Mouse (Mus musculus) mesoderm, embryonic 11.5 days (tissue): ENCODE measurements at regions not wholly inside any gene's neighbourhood (a gene's known extent, or its start where the extent isn't known, plus 50 kb on each side); places are given as distances from the start of the nearest gene placed in this dataset.
A peak's percentile ranks its signal among the peaks of the same experiment; 100 is the strongest.

Experiments used
- DNase-seq: peaks from one replicate; pipeline ENCODE4 v3.0.0-alpha.2; 2012; ENCODE audit warnings: low read depth, low spot score

DNA sequence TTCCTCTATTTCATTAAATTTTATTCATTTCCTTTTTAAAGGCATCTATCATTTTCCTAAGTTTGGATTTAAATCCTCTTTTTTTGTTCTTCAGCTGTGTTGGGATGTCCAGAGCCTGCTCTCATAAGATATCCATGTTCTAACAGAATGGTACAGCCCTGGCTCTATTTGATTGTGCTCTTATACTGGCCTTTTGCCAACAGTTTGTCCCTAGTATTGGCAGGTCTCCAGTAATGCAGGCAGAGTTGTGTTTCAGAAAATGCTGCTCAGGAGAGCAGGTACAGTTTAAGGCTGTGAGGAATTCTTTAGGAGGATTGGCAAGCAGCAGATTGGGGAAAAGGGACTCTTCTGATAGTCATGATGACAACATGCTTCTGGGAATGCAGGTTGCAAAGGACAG, 797.1 kb upstream of the Slit2 start:
- no peak for DNase-seq

DNA sequence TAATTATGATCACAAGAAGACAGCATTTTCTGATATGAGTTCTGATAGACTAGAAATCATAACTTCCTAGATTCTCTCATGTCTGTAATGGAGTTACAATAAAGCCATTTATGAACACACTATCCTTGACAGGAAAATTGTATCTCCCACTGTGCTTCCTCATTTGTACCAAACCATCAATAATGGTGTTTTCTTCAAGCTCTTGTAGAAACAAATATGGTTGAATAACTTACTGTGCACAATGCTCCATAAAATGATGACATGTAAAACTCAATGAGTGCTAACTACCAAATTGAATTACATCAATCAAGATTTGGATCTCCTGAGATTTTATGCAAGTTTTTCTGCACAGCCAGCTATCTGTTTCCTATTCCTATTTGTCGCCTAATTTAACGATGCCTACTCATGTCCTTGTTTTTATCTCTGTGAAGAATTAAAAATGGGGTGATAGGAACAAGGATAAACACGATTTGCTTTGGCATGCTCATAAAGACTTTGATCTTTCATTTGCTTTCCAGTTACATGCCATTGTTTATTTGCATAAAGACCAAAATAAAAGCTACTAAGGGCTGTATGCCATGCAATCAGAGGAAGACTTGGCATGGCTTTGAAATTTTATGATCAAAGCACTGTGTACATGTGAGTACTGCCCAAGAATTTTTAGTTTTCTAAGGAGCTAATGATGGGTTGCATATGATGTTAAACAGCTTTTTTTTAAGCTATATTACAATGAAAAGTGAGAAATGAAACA, 780.6 kb upstream of the Slit2 start:
- DNase-seq, result no peak

DNA sequence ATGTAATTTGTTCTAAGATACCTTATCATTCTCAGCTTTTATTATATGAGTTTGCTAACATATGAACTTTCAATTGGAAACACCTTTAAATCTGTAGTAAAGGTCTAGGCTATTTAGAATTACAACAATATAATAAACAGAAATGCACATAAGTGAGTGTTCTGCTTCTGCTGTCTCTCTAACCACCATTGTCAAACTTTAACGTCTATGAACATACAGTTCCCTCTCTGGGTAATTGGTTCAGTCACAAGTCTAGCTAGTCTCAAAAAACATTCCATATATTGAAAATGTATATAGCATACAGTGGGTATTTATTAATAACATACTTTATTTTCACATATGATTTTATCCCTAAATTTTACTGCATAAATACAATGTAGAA, 780.0 kb upstream of the Slit2 start:
- DNase-seq, result no peak

DNA sequence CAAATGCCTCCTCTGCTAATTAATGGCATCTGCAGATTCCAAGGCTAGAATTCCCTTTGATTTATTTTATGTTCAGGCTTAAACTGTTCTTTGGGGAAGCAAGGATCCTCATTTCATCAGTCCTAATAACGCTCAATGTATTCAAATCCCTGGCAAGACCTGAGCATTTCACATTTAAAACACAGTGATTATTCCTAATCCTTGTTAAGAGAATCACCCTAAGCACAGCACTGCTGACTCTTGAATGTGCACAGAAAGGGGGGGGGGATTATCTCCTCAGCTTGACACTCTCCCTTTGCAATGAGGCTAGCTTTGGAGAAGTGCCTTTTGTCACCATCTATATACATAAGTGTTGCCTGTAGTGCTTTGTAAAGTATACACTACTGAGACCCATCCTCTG, 772.4 kb upstream of the Slit2 start:
- no peak for DNase-seq

DNA sequence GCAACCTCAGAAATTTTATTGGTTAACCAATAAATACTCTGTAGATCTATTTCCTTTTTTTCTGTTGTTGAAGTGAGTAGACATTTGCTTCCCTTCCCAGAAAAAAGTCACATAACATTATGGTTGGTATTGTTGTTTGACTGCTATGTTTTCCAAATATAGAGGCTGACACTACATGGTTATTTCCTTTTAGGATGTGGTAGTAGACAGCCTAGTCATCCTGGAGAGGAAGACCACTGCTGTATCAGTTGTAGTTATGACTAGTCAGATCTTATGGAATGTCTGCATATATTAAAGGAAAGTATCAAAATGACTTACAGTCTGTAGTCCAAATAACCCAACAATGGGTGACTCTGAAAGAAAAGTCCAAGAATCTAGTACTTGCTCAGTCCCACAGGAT, 767.5 kb upstream of the Slit2 start:
- no peak for DNase-seq

DNA sequence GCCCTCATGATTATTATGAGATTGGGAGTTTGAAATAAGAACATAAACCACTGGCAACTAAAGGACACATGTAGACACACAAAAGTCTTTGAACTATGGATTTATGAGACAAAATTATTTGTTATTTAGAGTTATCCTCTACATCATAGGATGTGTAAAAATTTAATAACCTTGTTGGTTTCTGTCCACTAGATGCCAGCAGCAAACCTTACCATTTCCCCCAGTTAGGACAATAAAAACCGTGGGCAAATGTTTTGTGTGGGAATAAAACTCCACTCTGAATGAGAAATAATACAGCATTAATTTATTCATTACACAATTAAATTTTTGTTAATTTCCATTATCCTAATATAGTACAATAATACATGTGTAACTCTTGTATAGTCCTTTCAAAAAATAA, 757.7 kb upstream of the Slit2 start:
- no peak for DNase-seq

DNA sequence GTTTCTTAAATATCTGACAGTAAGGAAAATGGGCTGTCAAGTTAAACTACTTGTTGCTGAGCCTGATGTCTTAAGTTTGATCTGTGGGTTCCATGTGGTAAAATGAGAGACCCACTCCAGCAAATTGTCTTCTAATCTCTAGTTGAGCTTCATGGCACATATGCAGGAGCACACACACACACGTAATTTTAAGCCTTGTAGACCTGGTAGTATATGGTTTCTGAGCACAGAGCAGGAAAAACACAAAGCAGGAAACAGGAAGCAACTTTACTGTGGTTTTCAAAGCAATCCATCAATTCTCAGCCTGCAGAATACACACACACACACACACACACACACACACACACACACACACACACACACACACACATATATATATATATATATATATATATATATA, 746.8 kb upstream of the Slit2 start:
- no peak for DNase-seq

DNA sequence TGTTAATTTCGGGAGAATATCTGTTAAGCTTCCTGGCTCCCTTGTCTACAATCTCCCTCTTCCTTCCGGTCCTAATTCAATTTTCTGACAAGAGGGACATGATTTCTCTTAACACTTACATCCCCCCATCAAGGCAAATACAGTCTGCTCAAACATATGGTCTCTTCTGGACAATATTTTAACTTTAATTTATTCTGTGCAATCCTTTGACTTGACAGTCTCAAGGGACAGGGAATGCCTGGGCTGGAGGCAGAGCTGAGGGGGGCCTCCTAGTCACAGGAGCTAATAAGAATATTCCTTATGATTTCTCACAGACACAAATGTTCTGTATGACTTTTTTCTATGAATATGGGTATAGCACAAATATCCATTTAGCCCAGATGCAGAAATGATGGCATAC, 742.9 kb upstream of the Slit2 start:
- peak; percentile 5 for DNase-seq

DNA sequence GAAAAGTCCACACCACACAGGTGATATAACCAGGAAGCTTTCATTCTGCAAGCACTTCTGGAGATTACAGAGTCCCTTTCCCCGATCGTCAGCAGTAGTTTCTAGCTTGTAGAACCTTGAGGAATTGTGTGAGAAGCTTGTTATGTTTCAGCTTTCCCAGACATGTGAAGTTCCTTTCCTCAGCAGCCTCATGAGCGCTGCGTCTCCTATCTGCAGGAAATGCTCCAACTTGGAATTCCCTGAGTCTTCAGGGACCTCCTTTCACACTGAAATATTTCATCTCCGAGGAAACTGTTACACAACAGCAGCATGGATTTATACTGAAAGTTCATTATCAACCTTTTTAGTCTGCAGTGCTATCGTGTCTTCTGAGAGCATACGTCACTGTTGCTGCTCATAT, 742.4 kb upstream of the Slit2 start:
- DNase-seq, result peak; percentile 17

DNA sequence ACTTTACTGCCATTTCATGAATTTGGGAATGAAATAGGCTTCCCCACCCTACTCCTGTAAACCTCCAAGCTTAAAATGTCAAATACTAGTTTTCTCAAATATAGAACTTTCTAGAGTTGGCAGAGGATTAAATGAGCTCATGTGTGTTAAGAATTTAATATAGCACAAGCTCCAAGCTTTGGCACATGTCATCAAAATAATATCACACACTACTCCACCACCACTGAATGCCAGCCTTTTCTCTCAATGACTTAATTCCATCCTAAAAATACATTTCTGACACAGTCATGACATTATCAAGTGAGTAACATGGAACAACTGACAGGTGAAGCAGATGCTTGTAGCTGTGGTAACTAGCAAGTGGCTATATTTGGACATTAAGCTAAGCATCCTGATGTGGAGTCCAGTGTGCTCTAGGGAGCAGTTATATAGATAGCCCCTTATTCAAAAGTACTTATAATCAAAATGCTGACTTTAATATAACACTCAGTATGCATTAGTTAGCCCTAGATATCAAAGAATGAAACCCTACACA, 728.0 kb upstream of the Slit2 start:
- DNase-seq, result no peak

DNA sequence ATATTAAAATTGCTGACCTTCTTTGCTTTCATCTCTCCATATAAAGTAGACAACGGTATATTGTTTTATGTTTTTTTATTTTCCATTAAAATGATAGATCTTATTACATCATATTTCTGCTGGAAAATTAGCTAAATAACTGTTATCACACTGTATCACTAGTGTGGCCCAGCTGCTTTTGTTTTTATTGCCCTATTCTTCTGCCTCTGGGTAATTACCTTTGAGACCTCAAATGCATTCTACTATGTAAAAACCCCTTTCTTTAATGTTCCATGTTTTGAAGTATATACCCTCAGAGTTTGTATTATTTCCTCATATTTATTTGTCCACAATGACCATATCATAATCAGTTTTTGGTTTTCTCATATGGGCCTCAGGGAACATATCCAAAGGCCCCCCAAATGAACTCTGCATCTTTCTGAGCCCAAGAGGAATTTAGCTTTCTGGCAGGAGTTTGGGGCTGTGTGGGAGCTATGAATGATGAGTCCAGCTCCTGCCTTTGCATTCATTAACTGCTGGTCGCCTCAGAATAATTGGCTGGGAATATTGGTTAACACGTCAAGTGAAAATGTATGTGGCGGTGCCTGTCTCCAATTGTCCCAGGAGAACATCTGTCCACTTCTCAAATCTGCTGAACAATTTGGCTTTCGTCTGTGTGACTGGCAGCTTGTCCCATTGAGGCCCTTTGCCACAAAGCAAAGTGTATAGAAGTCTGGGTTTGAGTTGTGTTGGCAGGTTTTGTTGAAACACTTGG, 721.1 kb upstream of the Slit2 start:
- no peak for DNase-seq

DNA sequence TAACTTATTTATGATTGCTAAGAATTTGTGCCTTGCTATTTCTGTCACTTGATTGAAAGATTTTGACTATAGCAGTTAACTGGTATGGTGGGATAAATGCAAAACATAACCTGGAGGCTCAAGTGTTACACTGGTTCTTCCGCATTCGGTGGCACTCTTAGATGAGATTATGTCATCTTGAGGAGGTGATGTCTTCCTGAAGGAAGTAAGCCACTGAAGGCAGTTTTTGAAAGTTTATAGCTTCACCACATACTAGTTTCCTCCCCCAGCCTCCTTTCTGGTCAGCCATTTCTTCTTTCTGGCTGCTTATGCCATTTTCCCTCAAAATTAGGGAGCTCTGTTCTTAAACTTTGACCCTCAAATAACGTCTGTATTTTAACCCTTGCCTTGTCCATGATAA, 710.3 kb upstream of the Slit2 start:
- DNase-seq, result no peak

DNA sequence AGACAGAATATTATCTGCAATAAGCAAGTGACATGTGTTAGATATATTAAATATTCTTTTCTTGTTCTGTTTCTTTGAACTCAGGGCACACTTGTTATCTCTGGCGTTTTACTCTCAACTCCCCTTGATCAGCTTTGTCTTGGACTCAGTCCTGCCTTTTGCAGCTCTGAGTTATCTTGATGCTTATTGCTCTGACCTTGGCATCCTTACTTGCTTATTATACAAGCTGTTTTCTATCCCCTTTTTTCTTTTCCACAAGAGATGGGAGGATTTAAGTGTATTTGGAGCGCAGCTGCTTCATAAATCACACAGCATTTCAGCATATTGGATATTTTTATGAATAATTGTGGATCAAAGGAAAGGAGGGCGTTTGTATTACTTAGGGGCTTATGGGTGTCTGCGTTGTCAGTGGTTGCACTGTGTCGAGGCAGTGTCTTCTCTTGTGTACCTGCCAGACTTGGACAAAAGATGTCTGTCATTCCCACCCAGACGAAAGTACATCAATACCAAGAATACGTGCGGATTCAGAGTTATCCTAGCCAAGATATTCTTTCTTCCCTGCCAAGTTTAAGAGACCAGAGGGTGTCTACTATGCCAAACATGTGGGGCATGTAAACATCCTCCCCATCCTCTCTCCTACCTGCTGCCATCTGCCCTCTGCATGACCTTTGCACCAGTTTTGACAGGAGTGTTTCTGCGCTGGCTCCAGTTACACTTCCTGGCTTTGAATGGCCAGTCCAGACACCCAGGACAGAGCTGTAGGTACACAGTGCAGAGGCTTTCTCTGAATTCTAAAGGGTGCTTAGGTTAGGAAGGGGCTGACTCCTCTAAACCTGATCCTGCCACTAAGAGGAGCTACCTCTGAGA, 709.3 kb upstream of the Slit2 start:
- peak; percentile 42 for DNase-seq

DNA sequence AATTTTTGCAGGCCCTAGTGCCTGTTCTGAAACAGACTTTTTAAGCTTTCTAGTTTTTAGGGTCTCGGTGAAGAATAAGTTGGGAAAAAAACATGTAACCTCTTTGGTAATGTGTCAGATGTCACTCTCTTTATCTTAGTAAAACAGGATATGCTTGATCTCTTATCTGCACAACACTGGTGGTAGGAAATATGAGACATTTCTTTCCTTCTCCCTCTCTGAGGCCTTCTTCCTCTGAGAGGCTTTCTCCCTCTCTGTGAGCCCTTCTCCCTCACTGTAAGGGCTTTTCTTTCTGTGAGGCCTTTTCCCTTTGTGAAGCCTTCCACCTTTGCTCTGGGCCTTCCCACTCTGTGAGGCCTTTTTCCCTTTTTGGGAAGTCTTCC, 708.7 kb upstream of the Slit2 start:
- no peak for DNase-seq

DNA sequence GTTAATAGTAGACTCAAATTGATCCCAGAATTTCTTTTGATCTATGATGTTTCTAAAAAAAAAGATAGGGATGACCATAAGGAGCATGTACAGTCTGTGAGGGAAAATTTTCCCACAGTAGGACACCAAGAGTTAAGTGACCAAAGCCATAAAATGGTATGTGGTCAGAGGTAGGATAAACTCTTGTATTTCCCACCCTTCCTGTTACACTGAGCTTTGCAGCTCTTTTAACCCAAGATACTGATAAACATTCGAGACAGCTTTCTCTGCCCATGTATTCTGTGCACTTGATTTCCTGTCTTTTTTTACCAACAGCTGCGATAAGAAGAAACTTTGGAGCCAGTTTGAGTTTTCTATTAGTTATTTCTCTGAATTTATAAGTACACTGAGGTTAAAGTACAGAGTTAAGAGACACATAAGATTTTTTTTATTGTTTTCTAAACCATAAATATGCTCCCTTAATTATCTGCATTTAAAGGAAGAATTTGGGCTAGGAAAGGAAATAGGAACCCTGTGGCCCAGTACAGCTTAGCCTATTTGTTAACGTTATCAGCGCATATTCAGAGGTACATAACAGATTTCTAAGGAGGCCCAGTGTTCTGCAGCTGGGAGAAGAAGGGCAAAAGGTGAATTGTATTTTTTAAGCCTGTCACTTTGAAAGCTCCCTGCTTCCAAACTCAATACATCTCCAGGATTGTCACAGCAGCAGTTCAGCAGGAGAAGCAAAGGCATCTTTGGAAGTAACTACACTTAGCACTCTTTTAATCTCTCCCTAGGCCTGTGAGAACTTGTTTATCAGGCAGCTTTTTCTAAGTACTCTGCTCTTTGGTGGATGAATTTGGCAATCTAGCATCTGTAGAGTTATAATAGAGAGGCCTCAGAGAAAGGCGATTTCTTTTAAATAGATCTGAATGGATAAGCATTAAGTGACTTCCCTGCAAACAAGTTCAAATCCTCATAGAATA, 706.4 kb upstream of the Slit2 start:
- peak; percentile 21 for DNase-seq

DNA sequence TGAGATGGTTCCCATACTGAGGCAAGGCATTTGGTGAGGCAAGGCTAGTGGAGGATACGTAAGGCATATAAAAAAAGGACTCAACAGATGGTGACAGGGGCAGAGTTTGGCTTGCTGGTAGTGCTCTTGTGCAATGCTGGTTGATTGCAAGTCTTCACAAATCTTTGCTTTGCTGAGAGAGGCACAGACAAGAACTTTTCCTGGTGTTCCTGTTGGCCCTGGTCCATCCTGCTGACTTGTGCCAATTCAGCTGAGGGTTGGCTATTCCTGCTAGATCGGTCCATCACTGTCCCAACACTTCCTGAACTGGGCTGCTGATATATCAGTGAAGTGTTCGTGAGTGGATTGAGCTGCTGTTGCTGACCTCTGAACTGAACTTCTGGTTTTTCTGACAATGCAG, 703.3 kb upstream of the Slit2 start:
- no peak for DNase-seq

DNA sequence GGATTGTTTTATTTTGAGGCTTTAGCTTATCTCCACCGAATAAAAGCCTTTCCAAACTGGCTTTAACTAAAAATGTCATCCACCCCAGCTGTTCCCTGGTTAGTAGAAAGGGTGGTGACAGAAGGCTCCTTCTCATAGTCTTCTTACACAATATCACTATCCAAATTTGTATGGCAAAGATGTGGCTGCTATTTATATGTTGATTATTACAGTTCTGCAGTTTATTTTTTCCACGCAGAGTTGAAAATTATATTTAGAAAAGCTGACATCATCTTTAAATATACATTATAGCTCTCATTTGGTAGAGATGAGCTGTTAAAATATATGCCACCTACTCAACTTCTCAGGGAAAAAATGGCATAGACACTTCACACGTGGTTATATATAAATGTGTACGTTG, 683.3 kb upstream of the Slit2 start:
- DNase-seq, result no peak

DNA sequence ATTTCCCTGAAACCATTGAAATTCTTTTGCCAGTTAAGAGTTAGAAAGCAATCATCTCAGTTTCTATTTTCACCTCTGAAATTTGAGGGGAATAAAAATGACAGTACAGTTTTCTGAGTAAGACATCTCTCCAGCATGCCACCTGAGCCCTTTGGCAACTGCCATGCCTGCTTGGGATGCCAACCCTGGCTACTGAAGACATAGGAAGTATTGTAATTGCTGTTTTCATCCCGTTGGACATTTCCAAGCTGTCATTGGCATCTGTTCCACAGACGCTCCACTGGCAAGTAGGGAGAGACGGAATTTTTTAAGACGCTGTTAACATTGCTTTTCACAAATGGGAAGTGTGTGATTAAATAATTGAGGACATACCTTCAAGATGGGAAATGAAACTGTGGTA, 665.4 kb upstream of the Slit2 start:
- no peak for DNase-seq

DNA sequence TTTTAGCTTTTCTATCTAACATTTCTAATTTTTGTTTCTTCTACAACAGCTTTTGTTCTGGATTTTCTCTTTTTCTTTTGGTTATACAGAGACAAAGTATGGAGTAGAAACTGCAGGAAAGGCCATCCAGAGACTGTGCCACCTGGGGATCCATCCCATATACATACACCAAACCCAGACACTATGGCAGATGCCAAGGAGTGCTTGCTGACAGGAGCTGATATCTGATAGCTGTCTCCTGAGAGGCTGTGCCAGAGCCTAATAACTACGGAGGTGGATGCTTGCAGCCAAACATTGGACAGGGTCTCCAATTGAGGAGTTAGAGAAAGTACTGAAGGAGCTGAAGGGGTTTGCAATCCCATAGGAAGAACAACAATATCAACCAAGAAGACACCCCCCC, 664.8 kb upstream of the Slit2 start:
- DNase-seq, result no peak

DNA sequence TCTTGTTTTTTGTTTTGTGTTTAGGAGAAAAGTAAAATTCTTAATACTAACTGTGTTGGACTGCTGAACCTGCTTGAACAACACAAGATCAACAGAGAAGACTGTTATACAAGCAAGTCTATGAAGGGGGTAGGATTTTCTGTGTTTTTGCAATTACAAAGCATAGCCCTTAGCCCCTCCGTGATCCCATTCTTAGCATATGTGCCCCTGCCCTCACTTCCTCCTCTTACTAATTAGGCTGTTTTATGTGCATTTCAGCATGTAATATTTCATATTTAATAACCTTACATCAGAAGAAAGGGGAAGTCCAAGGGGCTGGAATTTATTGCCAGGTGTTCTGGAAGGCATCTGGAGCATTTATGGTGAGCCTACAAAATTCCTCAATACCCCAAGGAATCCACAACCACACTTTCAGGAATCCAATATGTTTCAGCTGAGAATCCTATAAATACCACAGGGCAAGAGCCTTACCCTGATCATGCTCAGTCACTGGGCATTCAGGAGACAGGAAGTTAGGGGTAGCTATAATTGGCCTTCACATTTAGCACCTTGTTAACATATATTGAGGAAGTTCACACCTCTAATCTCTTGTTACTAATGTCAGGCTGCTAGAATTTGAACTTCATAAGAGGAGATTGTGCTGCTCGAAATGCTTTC, 660.3 kb upstream of the Slit2 start:
- peak; percentile 61 for DNase-seq

DNA sequence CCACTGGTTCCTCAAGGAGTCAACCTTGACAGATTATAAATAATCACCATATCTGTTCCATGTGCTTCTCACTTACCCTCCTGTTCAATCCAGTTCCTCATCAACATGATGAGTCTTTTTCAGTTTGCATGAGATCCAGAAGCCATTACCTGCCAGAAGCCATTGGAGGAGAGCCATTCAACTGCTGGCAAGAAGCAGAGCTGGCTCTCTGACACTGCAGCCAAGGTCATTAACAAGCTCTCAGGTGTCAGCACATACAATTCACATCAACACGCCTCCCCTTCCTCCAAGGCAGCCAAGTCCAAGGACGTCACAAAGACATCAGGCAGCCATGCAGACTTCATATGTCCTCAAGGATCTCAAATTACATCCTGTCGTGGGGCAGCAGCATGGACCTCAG, 648.6 kb upstream of the Slit2 start:
- DNase-seq, result no peak
